Mouse (Mus musculus): ENCODE results near the gene Nr2c1. TPM values are rescaled to one million over a fixed set of nuclear protein-coding genes. Genes with fewer than 3 reads are reported as not detected.

Gene Nr2c1
- total RNA-seq, 2 experiments from 2014 or later: 5.5 to 8.0 TPM

DNA sequence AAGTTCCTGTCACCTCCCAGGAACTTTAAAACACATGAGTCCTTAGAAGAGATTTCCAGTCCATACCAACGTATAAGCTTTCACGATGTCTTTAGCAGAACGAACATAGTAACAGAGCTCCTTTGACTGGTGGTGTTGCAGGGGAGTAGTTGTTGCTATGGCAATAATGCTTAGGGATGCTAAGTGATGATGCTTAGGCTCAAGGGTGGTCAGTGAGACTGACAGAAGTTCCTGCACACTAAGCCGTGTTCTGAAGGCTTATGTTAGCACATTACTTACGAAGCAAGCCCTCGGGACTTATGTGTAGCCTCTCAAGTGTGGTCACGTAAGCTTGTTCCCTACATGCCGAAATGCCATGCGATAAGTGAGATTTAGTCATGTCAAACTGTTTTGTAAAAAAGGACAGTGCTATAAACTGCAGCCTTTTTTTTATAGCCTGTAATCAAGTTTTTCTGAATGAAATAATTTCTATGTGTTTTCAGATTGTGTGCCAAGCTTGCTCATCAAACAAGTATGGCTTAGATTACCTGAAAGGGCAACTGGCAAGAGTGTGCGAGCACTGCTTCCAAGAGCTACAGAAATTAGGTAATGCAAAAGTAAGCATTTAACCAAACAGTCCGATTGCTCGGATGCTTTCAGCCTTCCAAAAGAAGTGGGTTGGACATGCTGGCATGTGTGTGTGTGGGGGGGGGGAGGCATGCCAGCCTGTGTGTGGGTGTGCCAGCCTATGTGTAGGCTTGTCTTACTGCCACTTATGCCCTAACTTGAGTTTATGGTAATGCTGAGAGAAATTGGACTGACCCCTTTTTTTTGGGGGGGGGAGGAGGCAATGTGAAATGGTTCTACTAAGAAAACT is 13.1 kb upstream of the Nr2c1 start:
- no peak for ATAC-seq (replicated peaks; ENCODE audit: poor library complexity, severe bottlenecking)

DNA sequence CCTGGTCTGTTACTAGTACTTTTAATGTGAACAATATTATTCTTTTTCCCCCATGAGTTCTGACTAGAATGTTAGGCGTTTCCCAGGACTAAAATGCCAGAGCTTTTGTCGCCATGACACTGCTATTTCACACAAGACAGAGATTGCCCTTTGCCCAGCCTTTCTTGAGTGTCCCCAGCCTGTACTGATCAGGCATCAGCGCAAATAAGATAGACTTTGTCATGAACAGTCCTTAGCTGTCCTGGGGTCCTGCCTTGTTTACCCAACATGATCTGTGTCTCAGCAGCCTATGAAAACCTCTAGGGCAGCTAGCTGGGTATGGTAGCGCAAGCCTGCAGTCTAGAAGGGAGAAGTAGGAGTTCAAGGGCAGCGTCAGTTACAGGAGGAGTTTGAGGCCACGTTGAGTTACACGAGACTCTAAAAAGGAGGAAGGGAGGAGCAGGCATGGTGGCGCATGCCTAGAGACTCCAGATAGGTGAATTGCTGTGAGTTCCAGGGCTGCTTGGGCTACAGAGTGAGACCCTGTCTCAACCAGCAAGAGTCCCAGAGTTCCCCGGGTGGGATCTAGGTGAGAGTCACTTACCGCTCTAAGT is 8.8 kb upstream of the Nr2c1 start:
- peak; percentile 49; the same call in 1 of the 2 replicates for ATAC-seq (replicated peaks; ENCODE audit: poor library complexity, severe bottlenecking)

DNA sequence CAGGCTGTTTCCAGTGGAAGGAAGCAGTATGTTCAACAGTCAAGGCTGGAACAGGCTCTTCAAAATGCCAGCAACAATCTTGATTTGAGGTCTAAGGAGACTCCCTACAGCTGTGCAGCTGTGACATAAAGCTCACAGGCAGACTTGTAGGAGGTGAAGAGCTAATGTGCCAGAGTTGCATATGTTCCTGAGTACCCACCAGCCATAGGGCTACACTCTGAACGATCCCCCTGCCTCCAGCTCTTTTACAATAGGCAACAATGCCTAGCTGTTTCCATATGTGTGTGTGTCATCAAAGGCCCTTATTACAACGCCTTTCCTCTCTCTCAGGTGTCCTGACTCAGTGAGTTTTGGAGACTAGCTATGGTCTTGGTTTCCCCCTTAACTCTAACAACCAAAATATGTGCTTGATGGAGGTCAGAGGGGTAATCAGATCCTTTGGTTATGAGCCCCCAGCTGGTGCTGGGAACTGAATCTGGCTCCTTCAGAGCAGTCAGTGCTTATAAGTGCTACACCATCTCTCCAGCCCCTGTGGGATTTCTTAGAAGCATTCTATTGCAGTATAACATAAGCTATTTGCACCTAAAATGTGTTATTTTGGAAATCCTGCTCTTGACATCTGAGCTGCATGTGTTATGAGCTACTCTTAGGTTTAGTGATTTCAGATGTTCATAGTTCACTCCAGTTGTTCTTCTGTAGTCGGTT is 7.4 kb upstream of the Nr2c1 start:
- ATAC-seq (replicated peaks; ENCODE audit: poor library complexity, severe bottlenecking): no peak

- peak; percentile 82 for ATAC-seq (replicated peaks; ENCODE audit: poor library complexity, severe bottlenecking)
These were observed 5.4 kb upstream of the Nr2c1 start for GRCm38 (mm10) chr10:94142427-94142826.

DNA sequence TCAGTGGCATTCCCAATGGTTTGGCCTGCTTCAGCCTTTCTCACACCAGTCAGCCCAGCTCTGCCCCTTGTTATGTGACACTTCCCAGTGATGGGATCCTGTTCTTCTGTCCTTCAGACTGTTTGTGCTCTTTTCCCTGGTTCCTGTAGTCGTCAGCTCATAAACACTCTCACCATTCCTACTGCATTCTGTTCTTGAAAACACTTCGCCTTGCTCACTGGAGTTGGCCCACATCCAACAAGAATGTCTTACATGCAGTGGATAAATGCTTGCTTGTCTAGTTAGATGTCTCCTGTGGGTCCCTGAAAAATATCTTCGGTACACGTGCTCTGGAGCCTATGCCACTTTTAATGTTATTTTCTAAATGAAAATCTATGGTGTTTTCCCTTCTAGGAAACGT is 3.2 kb upstream of the Nr2c1 start:
- ATAC-seq (replicated peaks; ENCODE audit: poor library complexity, severe bottlenecking): no peak

GRCm38 (mm10) chr10:94147391-94147755 is 450 bp upstream of the Nr2c1 start:
- ATAC-seq (replicated peaks; ENCODE audit: poor library complexity, severe bottlenecking): peak; percentile 45

DNA sequence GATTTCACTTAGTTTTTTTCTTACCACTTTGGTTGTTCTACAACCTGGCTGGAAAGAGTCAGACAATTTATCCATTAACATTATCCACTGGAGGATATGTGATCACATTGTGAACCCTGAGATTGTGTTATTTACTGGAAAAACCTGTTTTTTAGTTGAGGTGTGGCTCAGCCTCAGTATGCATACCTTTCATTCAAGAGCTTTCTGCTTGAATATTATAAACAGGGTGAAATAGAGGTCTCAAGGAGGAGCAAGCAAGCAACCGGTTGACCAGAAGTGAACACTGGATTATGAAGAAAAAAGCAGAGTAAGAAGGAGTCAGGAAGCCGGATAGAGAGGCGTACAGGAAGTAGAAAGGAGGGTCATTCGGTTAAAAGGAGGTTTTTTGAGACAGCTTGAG is 3.7 kb downstream of the Nr2c1 start:
- ATAC-seq (replicated peaks; ENCODE audit: poor library complexity, severe bottlenecking): no peak

DNA sequence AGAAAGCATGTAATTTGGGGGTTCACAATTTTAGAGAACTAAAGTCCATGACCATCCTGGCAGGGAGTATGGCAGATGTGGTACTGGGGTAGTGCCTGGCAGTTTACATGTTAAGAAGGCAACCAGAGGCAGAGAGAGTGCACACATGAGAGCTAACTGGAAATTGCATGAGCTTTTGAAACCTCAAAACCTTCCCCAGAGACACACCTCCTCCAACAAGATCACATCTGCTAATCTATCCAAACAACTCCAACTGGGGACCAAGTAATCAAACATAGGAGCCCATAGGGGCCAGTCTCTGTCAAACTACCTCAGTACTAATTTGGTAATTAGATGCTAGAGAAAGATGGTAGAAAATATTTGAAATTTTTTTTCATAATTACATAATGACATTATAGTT is 6.0 kb downstream of the Nr2c1 start:
- no peak for ATAC-seq (replicated peaks; ENCODE audit: poor library complexity, severe bottlenecking)

GRCm38 (mm10) chr10:94158962-94159361 is 11.1 kb downstream of the Nr2c1 start:
- no peak for ATAC-seq (replicated peaks; ENCODE audit: poor library complexity, severe bottlenecking)

- no peak for ATAC-seq (replicated peaks; ENCODE audit: poor library complexity, severe bottlenecking)
These were observed 11.6 kb downstream of the Nr2c1 start for GRCm38 (mm10) chr10:94159406-94159805.

GRCm38 (mm10) chr10:94161051-94161765 is 13.4 kb downstream of the Nr2c1 start:
- no peak for ATAC-seq (replicated peaks; ENCODE audit: poor library complexity, severe bottlenecking)

DNA sequence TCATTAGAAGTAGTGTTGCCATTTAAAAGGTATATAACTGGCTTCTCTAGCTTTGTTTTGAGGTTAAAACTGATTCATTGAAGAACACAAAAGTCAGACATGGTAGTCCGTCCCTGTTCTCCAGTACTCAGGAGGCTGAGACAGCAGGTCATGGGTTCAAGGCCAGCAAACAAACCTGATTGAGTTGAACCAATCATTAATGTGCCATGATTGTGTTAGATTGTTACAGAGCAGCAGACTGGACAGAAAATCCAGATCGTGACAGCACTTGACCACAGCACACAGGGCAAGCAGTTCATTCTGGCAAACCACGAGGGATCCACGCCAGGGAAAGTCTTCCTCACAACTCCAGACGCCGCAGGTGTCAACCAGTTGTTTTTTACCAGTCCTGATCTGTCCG is 14.2 kb downstream of the Nr2c1 start:
- no peak for ATAC-seq (replicated peaks; ENCODE audit: poor library complexity, severe bottlenecking)

GRCm38 (mm10) chr10:94164104-94164845 is 16.5 kb downstream of the Nr2c1 start:
- ATAC-seq (replicated peaks; ENCODE audit: poor library complexity, severe bottlenecking): no peak

GRCm38 (mm10) chr10:94165426-94165825 is 17.6 kb downstream of the Nr2c1 start:
- no peak for ATAC-seq (replicated peaks; ENCODE audit: poor library complexity, severe bottlenecking)

DNA sequence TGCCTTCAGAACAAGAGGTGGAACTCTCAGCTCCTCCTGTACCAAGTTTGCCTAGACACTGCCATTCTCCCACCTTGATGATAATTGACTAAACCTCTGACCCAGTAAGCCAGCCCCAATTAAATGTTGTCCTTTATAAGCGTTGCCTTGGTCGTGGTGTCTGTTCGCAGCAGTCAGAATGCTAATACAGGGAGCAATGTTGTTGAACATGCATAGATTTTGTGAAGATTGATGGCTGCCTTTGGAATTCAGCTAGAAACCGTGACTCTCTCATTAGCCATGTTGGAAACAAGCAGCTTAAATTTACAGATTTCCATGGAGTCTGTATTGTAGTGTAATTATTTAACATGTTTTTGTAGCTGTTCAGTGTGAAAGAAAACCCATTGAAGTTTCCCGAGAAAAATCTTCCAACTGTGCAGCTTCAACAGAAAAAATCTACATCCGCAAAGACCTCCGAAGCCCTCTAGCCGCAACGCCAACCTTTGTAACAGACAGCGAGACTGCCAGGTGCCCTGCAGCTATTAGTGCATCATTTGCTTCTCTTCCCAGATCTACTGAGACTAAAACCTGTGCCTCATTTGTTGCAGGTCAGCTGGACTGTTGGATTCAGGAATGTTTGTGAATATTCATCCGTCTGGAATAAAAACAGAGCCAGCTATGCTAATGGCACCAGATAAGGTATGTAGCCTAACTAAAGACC is 19.4 kb downstream of the Nr2c1 start:
- ATAC-seq (replicated peaks; ENCODE audit: poor library complexity, severe bottlenecking): no peak

GRCm38 (mm10) chr10:94171440-94172130 is 23.8 kb downstream of the Nr2c1 start:
- no peak for ATAC-seq (replicated peaks; ENCODE audit: poor library complexity, severe bottlenecking)

- no peak for ATAC-seq (replicated peaks; ENCODE audit: poor library complexity, severe bottlenecking)
These were observed 24.3 kb downstream of the Nr2c1 start for GRCm38 (mm10) chr10:94172137-94172536.

DNA sequence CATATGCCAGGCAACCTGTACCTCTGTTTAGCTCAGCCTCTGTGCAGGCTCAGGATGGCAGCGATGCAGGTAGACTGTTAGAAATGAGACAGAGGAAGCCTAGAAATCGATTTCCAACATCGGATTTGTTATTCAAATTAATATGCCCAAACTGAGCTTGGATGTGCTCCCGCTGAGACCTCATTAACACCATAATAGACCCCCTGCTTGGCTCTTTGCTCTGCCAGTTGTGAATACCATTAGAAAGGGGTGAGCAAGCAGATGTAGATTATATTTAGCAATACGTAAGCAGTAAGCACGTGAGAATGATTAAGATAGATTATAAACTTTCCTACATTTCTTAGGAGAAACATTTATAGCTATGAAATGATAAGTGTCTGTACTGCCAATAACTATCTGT is 24.9 kb downstream of the Nr2c1 start:
- no peak for ATAC-seq (replicated peaks; ENCODE audit: poor library complexity, severe bottlenecking)

- no peak for ATAC-seq (replicated peaks; ENCODE audit: poor library complexity, severe bottlenecking)
These were observed 26.8 kb downstream of the Nr2c1 start for GRCm38 (mm10) chr10:94174652-94175051.
